Mouse (Mus musculus) monocyte, adult 5-6 weeks (primary cell): Measurements from ENCODE around the gene Gdf11. TPM values are rescaled to one million over a fixed set of nuclear protein-coding genes. Genes with fewer than 3 reads are reported as not detected.

ENCODE experiments used
- ATAC-seq: fragments of 153-309, 156-312 bp; replicated peaks from 2 replicates; pipeline ENCODE4 v1.8.0; 2017; ENCODE audit warnings: mild to moderate bottlenecking; ENCODE audit not compliant: low TSS enrichment, insufficient number of reproducible peaks, severe bottlenecking, poor library complexity, low FRiP score
- total RNA-seq: library from RNA; stranded (forward); fragments of 200-1000, 200-491, 200-594 nt; gene quantifications from 3 replicates; pipeline ENCODE4 v1.2.3, GENCODE M21; 2017

The Gdf11 gene
- total RNA-seq, 1 experiment from 2014 or later, result 0.57 TPM

- ATAC-seq, result no peak
Measured at GRCm38 (mm10) chr10:128899759-128900490, 8.4 kb upstream of the Gdf11 start.

- ATAC-seq, result no peak
Measured at GRCm38 (mm10) chr10:128897501-128897900, 6.0 kb upstream of the Gdf11 start.

- ATAC-seq, result no peak
Measured at GRCm38 (mm10) chr10:128896807-128897206, 5.3 kb upstream of the Gdf11 start.

- ATAC-seq, result no peak
Measured at GRCm38 (mm10) chr10:128895952-128896693, 4.6 kb upstream of the Gdf11 start.

- ATAC-seq, result peak; percentile 52
Measured at GRCm38 (mm10) chr10:128895437-128895836, 3.9 kb upstream of the Gdf11 start.

- ATAC-seq, result no peak
Measured at GRCm38 (mm10) chr10:128892246-128892645, 728 bp upstream of the Gdf11 start.

GRCm38 (mm10) chr10:128890383-128891295 is 879 bp downstream of the Gdf11 start:
- ATAC-seq, result no peak

- ATAC-seq, result no peak
Measured at GRCm38 (mm10) chr10:128889846-128890245, 1.7 kb downstream of the Gdf11 start.

GRCm38 (mm10) chr10:128888941-128889827 is 2.3 kb downstream of the Gdf11 start:
- no peak for ATAC-seq

- ATAC-seq, result no peak
Measured at GRCm38 (mm10) chr10:128882067-128882466, 9.5 kb downstream of the Gdf11 start.

- ATAC-seq, result no peak
Measured at GRCm38 (mm10) chr10:128878811-128879210, 12.7 kb downstream of the Gdf11 start.

GRCm38 (mm10) chr10:128878291-128878690 is 13.2 kb downstream of the Gdf11 start:
- no peak for ATAC-seq

GRCm38 (mm10) chr10:128870341-128870740 is 21.2 kb downstream of the Gdf11 start:
- ATAC-seq, result no peak

GRCm38 (mm10) chr10:128866518-128866917 is 25.0 kb downstream of the Gdf11 start:
- no peak for ATAC-seq

- ATAC-seq, result no peak
Measured at GRCm38 (mm10) chr10:128866042-128866441, 25.5 kb downstream of the Gdf11 start.

GRCm38 (mm10) chr10:128861176-128861575 is 30.3 kb downstream of the Gdf11 start:
- ATAC-seq, result no peak

GRCm38 (mm10) chr10:128850339-128850738 is 41.2 kb downstream of the Gdf11 start:
- no peak for ATAC-seq

GRCm38 (mm10) chr10:128848426-128848825 is 43.1 kb downstream of the Gdf11 start:
- ATAC-seq, result no peak
